Mouse (Mus musculus) neural tube, embryonic 14.5 days (tissue): Measurements from ENCODE around the gene Dhrs3. TPM values are rescaled to one million over a fixed set of nuclear protein-coding genes. Genes with fewer than 3 reads are reported as not detected.

Experiments
- ATAC-seq: fragments of 200-750 bp; cut with Nextera tagmentation; 2 replicates; pipeline ENCODE4 v1.8.0; 2017; ENCODE audit warnings: low read depth, mild to moderate bottlenecking, moderate TSS enrichment, moderate library complexity
- H3K27ac ChIP-seq: fragments of 300-500 bp; sonication (generic); 2 replicates; pipeline ENCODE4 v1.5.1; 2014; ENCODE audit warnings: low read depth, mild to moderate bottlenecking, control low read depth, low read length, moderate library complexity, mixed read lengths
- H3K27me3 ChIP-seq: fragments of 300-500 bp; sonication (generic); 2 replicates; pipeline ENCODE4 v1.6.1; 2014; ENCODE audit warnings: low read length; ENCODE audit not compliant: control insufficient read depth, insufficient read depth
- H3K36me3 ChIP-seq: fragments of 300-500 bp; sonication (generic); 2 replicates; pipeline ENCODE4 v1.6.1; 2014; ENCODE audit warnings: low read length, mixed read lengths; ENCODE audit not compliant: control insufficient read depth, insufficient read depth
- H3K4me1 ChIP-seq: fragments of 300-500 bp; sonication (generic); 2 replicates; pipeline ENCODE4 v1.6.1; 2014; ENCODE audit warnings: low read length; ENCODE audit not compliant: control insufficient read depth, insufficient read depth
- H3K4me2 ChIP-seq: fragments of 300-500 bp; sonication (generic); 2 replicates; pipeline ENCODE4 v1.6.1; 2014; ENCODE audit warnings: mild to moderate bottlenecking, low read depth, low read length, control low read depth
- H3K4me3 ChIP-seq: fragments of 300-500 bp; sonication (generic); 2 replicates; pipeline ENCODE4 v1.5.1; 2014; ENCODE audit warnings: low read depth, low read length, control low read depth, mixed read lengths
- H3K9ac ChIP-seq: fragments of 300-500 bp; sonication (generic); replicated peaks from 2 replicates; pipeline ENCODE4 v1.6.1; 2014; ENCODE audit warnings: low read depth, mild to moderate bottlenecking, control low read depth, low read length, mixed read lengths
- H3K9me3 ChIP-seq: fragments of 300-500 bp; sonication (generic); 2 replicates; pipeline ENCODE4 v1.6.1; 2016; ENCODE audit warnings: low read length; ENCODE audit not compliant: control insufficient read depth
- WGBS: fragments of 180-500 bp; shearing (Covaris S2); extraction: QIAGEN DNeasy Blood & Tissue Kit; methylation state at CpG from one replicate; pipeline ENCODE4 v1.1.7; 2014; 5-methylcytosine and 5-hydroxymethylcytosine counted together
- polyA plus RNA-seq: library from polyadenylated mRNA; unstranded; fragments of >200 nt; fragmentation: Nextera tagmentation; extraction: Ambion mirVana; gene quantifications from 2 replicates; pipeline ENCODE4 v1.2.1, GENCODE M21; 2014

The Dhrs3 gene
- polyA plus RNA-seq, 1 experiment from 2014 or later, result 17.0 TPM

DNA sequence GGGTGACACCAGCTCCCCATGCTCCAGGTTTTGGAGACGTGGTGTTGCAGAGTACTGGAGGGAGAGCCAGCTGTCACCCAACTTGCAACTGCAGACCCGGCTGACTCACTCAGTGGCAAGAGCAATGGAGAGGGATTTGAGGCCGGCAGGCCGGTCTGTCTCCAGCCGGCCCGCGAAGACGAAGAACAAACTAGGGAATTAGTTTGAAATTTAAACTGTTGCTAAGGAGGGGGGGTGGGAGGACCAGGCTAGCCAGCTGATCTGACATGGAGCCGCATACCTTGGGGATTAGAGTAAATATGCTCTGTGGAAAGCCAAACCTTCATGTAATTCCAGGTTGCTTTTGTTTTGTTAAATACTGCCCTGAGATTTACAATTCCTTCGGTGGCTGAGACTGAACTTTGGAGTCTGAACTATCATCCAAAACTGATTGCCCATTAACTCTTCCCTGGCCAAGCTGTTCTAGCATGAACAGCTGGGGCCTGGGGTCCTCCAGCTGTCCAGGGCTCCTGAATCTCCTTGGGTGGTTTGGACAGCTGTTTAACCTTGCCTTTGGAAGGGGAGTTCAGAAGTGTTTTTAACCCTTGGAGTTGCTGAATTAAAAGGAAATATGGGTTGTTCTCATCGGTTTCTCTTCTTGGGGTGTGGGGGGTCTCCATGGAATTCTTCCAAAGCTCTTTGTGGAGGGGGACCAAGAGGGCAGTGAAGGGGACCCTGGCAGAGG, 2.0 kb downstream of the Dhrs3 start:
- ATAC-seq, result no peak
- H3K4me3 ChIP-seq, result peak overlapping the region; percentile 39
- H3K4me1 ChIP-seq, result peaks cover 16% of the 10 kb centered on the region; the same call in 1 of the 2 replicates
- H3K9me3 ChIP-seq, result no peaks in the 10 kb centered on the region
- WGBS, result 2% methylated on average over 11 of the region's 11 CpGs
- no peaks in the 10 kb centered on the region for H3K36me3 ChIP-seq
- no peak overlapping the region for H3K9ac ChIP-seq
- H3K27me3 ChIP-seq, result 0 out of 2 replicates have a peak, but pooled peaks cover 4% of the 10 kb centered on the region
- H3K4me2 ChIP-seq, result peak overlapping the region; percentile 92
- H3K27ac ChIP-seq, result peak overlapping the region; percentile 8; the same call in 1 of the 2 replicates

DNA sequence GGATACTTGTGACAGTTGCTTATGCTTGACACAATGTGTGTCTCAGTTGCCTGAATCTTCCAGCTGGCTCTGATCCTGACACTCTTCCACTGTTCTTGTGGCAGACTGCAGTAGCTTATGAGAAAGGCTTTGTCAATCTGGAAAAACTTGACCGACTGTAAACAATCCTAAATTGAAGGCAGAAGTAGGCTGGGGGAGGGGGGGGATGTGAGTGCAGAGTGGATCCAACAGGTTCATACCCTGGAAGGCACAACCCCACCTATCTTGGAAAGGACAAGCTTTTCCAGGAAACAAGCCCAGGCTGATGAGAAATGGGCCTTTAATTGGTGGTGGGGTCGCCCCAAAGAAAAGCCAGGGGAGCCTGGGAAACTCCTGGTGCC, 2.6 kb downstream of the Dhrs3 start:
- H3K36me3 ChIP-seq, result no peaks in the 10 kb centered on the region
- no peak overlapping the region for H3K9ac ChIP-seq
- H3K4me3 ChIP-seq, result peak overlapping the region; percentile 39; the same call in 1 of the 2 replicates
- no peaks in the 10 kb centered on the region for H3K9me3 ChIP-seq
- H3K27ac ChIP-seq, result no peak overlapping the region; the same call in 1 of the 2 replicates
- WGBS, result 37% methylated on average over 2 of the region's 2 CpGs
- peak overlapping the region; percentile 92 for H3K4me2 ChIP-seq
- 0 out of 2 replicates have a peak, but pooled peaks cover 4% of the 10 kb centered on the region for H3K27me3 ChIP-seq
- H3K4me1 ChIP-seq, result peaks cover 16% of the 10 kb centered on the region; the same call in 1 of the 2 replicates
- no peak for ATAC-seq

DNA sequence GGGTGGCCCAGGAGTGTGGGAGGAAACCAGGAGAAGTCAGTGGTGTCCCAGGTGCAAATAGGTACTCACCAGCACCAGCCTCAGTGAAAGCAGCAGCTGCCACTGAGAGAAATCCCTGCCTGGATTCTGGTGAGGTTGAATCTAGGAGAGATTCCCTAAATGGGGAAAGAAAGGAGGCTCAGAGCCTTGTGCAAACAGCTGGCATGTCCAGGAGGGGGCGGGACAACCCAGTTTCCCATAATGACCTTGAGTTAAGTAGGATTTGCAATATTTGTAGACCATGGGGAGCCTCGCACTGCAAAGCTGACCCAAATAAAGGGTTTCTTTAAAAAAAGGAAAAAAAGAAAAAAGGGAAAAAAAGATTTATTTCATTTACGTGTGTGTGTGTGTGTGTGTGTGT, 3.7 kb downstream of the Dhrs3 start:
- no peak overlapping the region for H3K4me3 ChIP-seq

DNA sequence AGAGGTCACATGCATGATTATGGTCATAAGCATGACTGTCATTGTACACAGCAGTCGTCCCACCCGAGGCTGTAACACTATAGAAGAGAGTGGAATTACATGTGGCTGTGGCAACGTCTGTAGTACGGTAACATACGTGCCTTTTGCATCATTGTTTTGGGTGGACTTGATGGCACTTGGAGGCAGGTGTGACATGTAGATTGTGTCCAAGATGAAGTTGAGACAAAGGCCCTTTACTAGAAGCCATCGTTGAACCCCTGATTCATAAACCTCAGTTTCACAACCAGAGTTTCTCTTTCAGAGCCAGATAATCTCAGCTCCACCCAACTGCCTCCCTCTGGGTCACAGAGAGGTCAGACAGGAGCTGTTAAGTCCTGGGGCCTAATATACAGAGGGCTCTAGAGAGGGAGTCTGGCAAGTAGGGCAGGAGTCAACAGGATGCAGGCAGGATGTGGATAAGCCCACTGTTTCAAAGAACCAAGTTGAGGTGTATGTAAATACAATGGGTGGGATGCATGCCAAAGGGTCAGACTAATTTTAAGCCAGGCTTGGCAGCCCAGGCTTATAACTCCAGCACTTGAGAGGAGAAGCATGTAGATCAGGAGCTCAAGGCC, 5.5 kb downstream of the Dhrs3 start:
- Histone ChIP-seq H3K4me2 (no peak overlapping the region), H3K4me3 (no peak overlapping the region), H3K27me3 (0 out of 2 replicates have a peak, but pooled peaks cover 4% of the 10 kb centered on the region), H3K4me1 (peaks cover 9% of the 10 kb centered on the region; the same call in 1 of the 2 replicates), H3K9ac (no peak overlapping the region), H3K27ac (no peak overlapping the region), H3K36me3 (no peaks in the 10 kb centered on the region), H3K9me3 (no peaks in the 10 kb centered on the region)
- WGBS, result 72% methylated on average over 6 of the region's 6 CpGs
- ATAC-seq, result no peak

More for the DNA sequence above, 3.7 kb downstream of the Dhrs3 start:
- H3K4me2 ChIP-seq, result 0 out of 2 replicates have a peak overlapping the region, but pooled peaks have one; percentile 11
- 0 out of 2 replicates have a peak, but pooled peaks cover 4% of the 10 kb centered on the region for H3K27me3 ChIP-seq
- 60% methylated on average over 3 of the region's 3 CpGs for WGBS
- no peaks in the 10 kb centered on the region for H3K9me3 ChIP-seq
- H3K9ac ChIP-seq, result no peak overlapping the region
- no peak for ATAC-seq
- H3K27ac ChIP-seq, result no peak overlapping the region
- H3K36me3 ChIP-seq, result no peaks in the 10 kb centered on the region
- H3K4me1 ChIP-seq, result peaks cover 16% of the 10 kb centered on the region; the same call in 1 of the 2 replicates

DNA sequence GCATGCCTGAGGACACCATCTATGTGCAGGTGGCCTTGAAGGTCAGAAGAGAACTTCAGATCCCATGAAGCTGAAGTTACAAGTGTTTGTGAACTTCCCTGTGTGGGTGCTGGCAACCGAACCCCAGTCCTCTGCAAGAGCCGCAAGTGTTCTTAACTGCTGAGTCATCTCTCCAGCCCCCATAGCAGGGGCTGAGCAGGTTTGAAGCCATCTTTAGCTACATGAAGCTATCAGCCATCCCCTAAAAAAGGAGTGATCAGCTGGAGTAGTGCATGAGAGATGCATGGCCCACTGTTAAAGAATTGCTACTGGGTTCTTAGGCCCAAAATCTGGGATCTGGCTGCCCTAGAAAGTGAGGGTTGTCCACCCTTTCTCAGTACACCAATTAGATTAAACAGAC, 6.1 kb downstream of the Dhrs3 start:
- Histone ChIP-seq H3K4me3 (no peak overlapping the region), H3K4me2 (no peak overlapping the region), H3K4me1 (peaks cover 7% of the 10 kb centered on the region; the same call in 1 of the 2 replicates), H3K9ac (no peak overlapping the region), H3K27me3 (0 out of 2 replicates have a peak, but pooled peaks cover 4% of the 10 kb centered on the region), H3K27ac (no peak overlapping the region), H3K36me3 (no peaks in the 10 kb centered on the region), H3K9me3 (no peaks in the 10 kb centered on the region)
- no peak for ATAC-seq
- 98% methylated on average over 2 of the region's 2 CpGs for WGBS

DNA sequence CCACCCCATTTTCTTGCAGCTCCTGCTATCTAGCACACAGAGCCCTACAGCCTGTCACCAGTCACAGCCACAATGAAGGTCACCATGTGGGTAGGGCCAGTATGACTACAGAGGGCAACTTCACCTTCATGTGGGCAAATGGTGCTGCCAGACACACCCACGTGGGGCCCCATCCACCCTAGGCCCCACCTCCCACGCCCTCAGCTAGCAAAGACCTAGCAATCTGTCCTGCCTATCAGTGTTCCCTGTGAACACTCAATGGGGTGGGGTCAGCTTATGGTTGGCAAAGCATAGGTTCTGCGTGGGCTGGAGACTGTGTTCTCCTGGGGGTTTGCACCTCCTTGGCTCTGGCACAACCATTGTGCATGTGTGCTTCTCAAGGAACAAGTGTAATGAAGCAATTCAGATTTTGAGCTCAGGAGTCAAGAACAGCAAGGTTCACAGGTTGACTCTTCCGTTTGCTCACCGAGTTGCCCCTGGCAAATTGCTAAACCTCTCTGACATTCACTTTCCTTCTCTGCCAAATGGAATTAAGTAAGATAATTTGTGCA, 9.0 kb downstream of the Dhrs3 start:
- no peaks in the 10 kb centered on the region for H3K9me3 ChIP-seq
- no peak overlapping the region for H3K4me3 ChIP-seq
- WGBS, result 87% methylated on average over 5 of the region's 5 CpGs
- H3K36me3 ChIP-seq, result no peaks in the 10 kb centered on the region
- no peak overlapping the region for H3K9ac ChIP-seq
- no peak overlapping the region for H3K4me2 ChIP-seq
- no peak overlapping the region for H3K27ac ChIP-seq
- no peaks in the 10 kb centered on the region for H3K27me3 ChIP-seq
- H3K4me1 ChIP-seq, result no peaks in the 10 kb centered on the region
- ATAC-seq, result no peak

DNA sequence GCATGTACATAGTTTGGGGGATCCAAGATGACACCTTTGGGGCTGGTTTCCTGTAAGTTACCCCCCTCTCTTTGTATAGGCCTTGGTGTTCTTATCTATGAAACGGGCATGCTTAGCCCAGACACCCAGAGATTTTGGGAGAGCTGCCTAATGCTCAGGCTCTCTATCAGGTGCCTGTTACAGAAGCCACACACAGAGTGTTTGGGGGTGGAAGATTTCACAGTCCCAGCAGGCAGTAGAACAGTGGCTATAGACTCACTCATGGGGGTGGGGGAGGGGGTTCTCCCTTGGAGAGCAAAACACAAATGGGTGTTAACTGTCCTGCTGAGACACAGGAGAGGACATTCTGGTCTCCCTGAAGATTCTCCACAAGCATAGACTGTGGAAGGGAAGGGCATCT, 10.5 kb downstream of the Dhrs3 start:
- Histone ChIP-seq H3K4me1 (no peaks in the 10 kb centered on the region), H3K9ac (no peak overlapping the region), H3K36me3 (no peaks in the 10 kb centered on the region), H3K4me3 (no peak overlapping the region), H3K9me3 (no peaks in the 10 kb centered on the region), H3K4me2 (no peak overlapping the region), H3K27me3 (no peaks in the 10 kb centered on the region), H3K27ac (no peak overlapping the region)
- ATAC-seq, result no peak
- WGBS, result 92% methylated on average over 1 of the region's 1 CpGs

DNA sequence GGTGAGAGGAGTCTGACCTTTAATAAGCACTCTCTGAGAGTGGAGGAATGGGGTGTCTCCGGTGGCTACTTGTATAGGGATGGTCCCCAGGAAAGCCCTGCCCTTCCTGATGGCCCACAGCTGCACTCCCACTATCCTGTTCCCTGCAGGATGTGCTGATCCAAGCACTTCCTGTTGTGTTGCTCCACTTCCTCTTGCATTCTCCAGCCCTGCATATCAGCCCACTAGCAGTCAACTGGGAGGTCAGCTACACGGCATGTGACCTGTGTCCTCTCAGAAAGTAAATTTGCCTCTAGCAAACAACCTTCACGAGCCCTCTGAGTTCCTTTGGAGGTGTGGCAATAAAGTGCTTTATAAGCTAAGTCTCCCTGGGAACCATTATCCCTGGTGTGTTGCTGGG, 11.3 kb downstream of the Dhrs3 start:
- H3K36me3 ChIP-seq, result no peaks in the 10 kb centered on the region
- no peak overlapping the region for H3K27ac ChIP-seq
- 64% methylated on average over 3 of the region's 3 CpGs for WGBS
- no peaks in the 10 kb centered on the region for H3K27me3 ChIP-seq
- no peak overlapping the region for H3K4me2 ChIP-seq
- H3K9ac ChIP-seq, result no peak overlapping the region
- ATAC-seq, result no peak
- H3K4me3 ChIP-seq, result no peak overlapping the region
- H3K9me3 ChIP-seq, result no peaks in the 10 kb centered on the region
- no peaks in the 10 kb centered on the region for H3K4me1 ChIP-seq

DNA sequence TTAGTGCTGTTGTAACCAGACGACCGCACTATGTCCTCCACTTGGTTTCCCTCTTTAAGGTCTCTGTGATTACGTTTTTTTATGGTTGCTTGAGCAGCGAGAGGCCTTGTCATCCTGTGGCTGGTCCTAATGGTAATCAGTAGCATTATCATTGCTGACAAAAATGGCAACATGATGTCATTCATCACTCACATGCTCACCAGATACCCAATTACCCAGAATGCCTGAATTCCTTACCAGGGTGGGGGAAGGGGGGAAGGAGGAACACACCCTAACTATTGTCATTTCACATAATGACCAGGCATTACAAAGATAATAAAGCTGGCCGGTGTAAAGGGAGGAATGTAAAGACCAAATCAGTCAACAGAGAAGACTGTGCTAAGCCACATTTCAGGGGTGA, 12.5 kb downstream of the Dhrs3 start:
- no peak for ATAC-seq
- Histone ChIP-seq H3K27ac (no peak overlapping the region), H3K4me2 (no peak overlapping the region), H3K9me3 (no peaks in the 10 kb centered on the region), H3K4me1 (no peaks in the 10 kb centered on the region), H3K36me3 (no peaks in the 10 kb centered on the region), H3K9ac (no peak overlapping the region), H3K4me3 (no peak overlapping the region), H3K27me3 (no peaks in the 10 kb centered on the region)
- 39% methylated on average over 5 of the region's 5 CpGs for WGBS
